In the genomic region with DNA sequence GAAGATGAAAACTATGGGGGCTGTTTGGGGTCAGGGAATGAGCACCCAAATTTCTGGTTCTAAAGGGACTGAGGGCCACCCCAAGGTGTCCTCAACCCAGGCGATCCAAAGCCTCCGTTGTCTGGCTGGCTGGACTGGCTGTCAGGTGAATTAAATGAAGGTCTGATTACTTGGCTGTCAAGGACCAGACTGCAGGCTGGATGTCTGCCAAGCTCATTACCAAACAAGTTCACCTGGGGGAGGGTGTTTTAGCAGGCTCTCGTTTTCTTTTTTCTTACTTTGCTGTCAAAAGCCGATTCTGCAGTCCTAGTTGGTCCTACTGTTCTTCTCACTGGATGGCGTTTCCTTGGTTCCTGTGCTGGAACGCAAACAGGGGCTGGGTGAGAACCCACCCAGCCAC, we compare ENCODE assay signal across 17 mouse cellular contexts. TPM values are rescaled to one million over a fixed set of nuclear protein-coding genes. Genes with fewer than 3 reads are reported as not detected.
A peak's percentile ranks its signal among the peaks of the same experiment; 100 is the strongest.
DNase-seq lines count a peak whose midpoint lies in the region; ATAC-seq and TF ChIP-seq lines count a peak whose summit lies in the region.
"Had no signal": no experiment of that assay in that cellular context is flagged by ENCODE, and none has a peak within 500 bp of the region (broad histone marks: within the 10 kb centered on the region; RNA-seq: fewer than 3 reads in every experiment).

No protein-coding gene starts in this region.

- H3K4me2 ChIP-seq in hindbrain, postnatal 0 days (ENCODE audit: low read depth, low read length): no peak overlapping the region
- no peak overlapping the region for H3K4me2 ChIP-seq in hindbrain, embryonic 13.5 days
- no peak overlapping the region for H3K4me2 ChIP-seq in lung, postnatal 0 days (replicated peaks; ENCODE audit: low read depth, low read length)
- no peak overlapping the region for H3K4me2 ChIP-seq in midbrain, embryonic 14.5 days (ENCODE audit: low read length)
- H3K4me2 ChIP-seq: liver, embryonic 12.5 days; neural tube, embryonic 15.5 days; stomach, embryonic 15.5 days had no signal

- no peak overlapping the region for H3K27ac ChIP-seq in hindbrain, postnatal 0 days
- H3K27ac ChIP-seq in hindbrain, embryonic 13.5 days: no peak overlapping the region
- no peak overlapping the region for H3K27ac ChIP-seq in lung, postnatal 0 days (ENCODE audit: low read length)
- 0 out of 2 replicates have a peak overlapping the region, but pooled peaks have one; percentile 13 for H3K27ac ChIP-seq in midbrain, embryonic 14.5 days (replicated peaks; ENCODE audit: low read depth, low read length)
- H3K27ac ChIP-seq in gastrocnemius, adult 2 months: no peak overlapping the region
- H3K27ac ChIP-seq: liver, embryonic 12.5 days; neural tube, embryonic 15.5 days; stomach, embryonic 15.5 days had no signal

- 63% methylated on average over 6 of the region's 6 CpGs for WGBS in hindbrain, postnatal 0 days
- 76% methylated on average over 6 of the region's 6 CpGs for WGBS in hindbrain, embryonic 13.5 days
- 60% methylated on average over 6 of the region's 6 CpGs for WGBS in lung, postnatal 0 days
- 76% methylated on average over 6 of the region's 6 CpGs for whole genome bisulfite sequencing in midbrain, embryonic 14.5 days

- TF ChIP-seq EP300 in lung, postnatal 0 days (IDR thresholded peaks at IDR 0.05): no peak

- peak; percentile 41 for DNase-seq in cerebellum, adult 11-12 months
- no peak for DNase-seq in cerebellum, postnatal 4 days (ENCODE audit: low spot score in 2 of 2)
- DNase-seq in hindbrain, postnatal 0 days (ENCODE audit: low spot score): peak; percentile 53
- peak; percentile 49 for DNase-seq in lung, postnatal 0 days (ENCODE audit: low spot score)
- DNase-seq in lung, postnatal 10 days: no peak
- peak; percentile 46 for DNase-seq in midbrain, embryonic 14.5 days
- no peak for DNase-seq in gastrocnemius, adult 2 months
- DNase-seq: heart, postnatal 14 days; lung, postnatal 36 days; retina, postnatal 1 day; thymus, postnatal 36 days had no signal

- no peaks in the 10 kb centered on the region for H3K36me3 ChIP-seq in hindbrain, postnatal 0 days (ENCODE audit: insufficient read depth, low read length)
- H3K36me3 ChIP-seq in hindbrain, embryonic 13.5 days: no peaks in the 10 kb centered on the region
- no peaks in the 10 kb centered on the region for H3K36me3 ChIP-seq in lung, postnatal 0 days (ENCODE audit: insufficient read depth, low read length)
- H3K36me3 ChIP-seq in midbrain, embryonic 14.5 days (ENCODE audit: control insufficient read depth, insufficient read depth, low read length): no peaks in the 10 kb centered on the region
- H3K36me3 ChIP-seq: liver, embryonic 12.5 days; neural tube, embryonic 15.5 days; stomach, embryonic 15.5 days had no signal

- H3K9me3 ChIP-seq in hindbrain, postnatal 0 days (ENCODE audit: low read length): no peaks in the 10 kb centered on the region
- no peaks in the 10 kb centered on the region for H3K9me3 ChIP-seq in hindbrain, embryonic 13.5 days
- H3K9me3 ChIP-seq in lung, postnatal 0 days (ENCODE audit: low read length): no peaks in the 10 kb centered on the region
- H3K9me3 ChIP-seq in midbrain, embryonic 14.5 days (ENCODE audit: control insufficient read depth, low read length): no peaks in the 10 kb centered on the region
- H3K9me3 ChIP-seq: liver, embryonic 12.5 days; neural tube, embryonic 15.5 days; stomach, embryonic 15.5 days had no signal

- no peak for TF ChIP-seq CTCF in hindbrain, postnatal 0 days (IDR thresholded peaks at IDR 0.05; ENCODE audit: low read depth)
- no peak for TF ChIP-seq CTCF in lung, postnatal 0 days (IDR thresholded peaks at IDR 0.05)
- no peak for TF ChIP-seq CTCF in gastrocnemius, adult 2 months (IDR thresholded peaks at IDR 0.05)

- no peak for ATAC-seq in hindbrain, postnatal 0 days
- ATAC-seq in hindbrain, embryonic 13.5 days (ENCODE audit: low FRiP score): no peak
- ATAC-seq in lung, postnatal 0 days: no peak
- no peak for ATAC-seq in midbrain, embryonic 14.5 days (ENCODE audit: low FRiP score, low TSS enrichment)
- ATAC-seq: liver, embryonic 12.5 days; Patski had no signal

- H3K9ac ChIP-seq in hindbrain, postnatal 0 days (replicated peaks; ENCODE audit: low read length): no peak overlapping the region
- H3K9ac ChIP-seq in hindbrain, embryonic 13.5 days: no peak overlapping the region
- H3K9ac ChIP-seq in lung, postnatal 0 days (replicated peaks; ENCODE audit: low read depth): no peak overlapping the region
- H3K9ac ChIP-seq in midbrain, embryonic 14.5 days (replicated peaks; ENCODE audit: low read length): no peak overlapping the region
- H3K9ac ChIP-seq: liver, embryonic 12.5 days; neural tube, embryonic 15.5 days; stomach, embryonic 15.5 days had no signal

- no peaks in the 10 kb centered on the region for H3K27me3 ChIP-seq in hindbrain, postnatal 0 days (ENCODE audit: insufficient read depth, low read length)
- H3K27me3 ChIP-seq in hindbrain, embryonic 13.5 days: no peaks in the 10 kb centered on the region
- H3K27me3 ChIP-seq in lung, postnatal 0 days (replicated peaks; ENCODE audit: insufficient read depth, low read length): no peaks in the 10 kb centered on the region
- H3K27me3 ChIP-seq in midbrain, embryonic 14.5 days (ENCODE audit: control insufficient read depth, insufficient read depth, low read length): no peaks in the 10 kb centered on the region
- H3K27me3 ChIP-seq: neural tube, embryonic 15.5 days; stomach, embryonic 15.5 days had no signal

- H3K4me3 ChIP-seq in hindbrain, postnatal 0 days (ENCODE audit: low read length): no peak overlapping the region
- H3K4me3 ChIP-seq in hindbrain, embryonic 13.5 days: no peak overlapping the region
- H3K4me3 ChIP-seq in lung, postnatal 0 days (ENCODE audit: low read depth, low read length): no peak overlapping the region
- H3K4me3 ChIP-seq in midbrain, embryonic 14.5 days (replicated peaks; ENCODE audit: low read depth, low read length): no peak overlapping the region
- no peak overlapping the region for H3K4me3 ChIP-seq in gastrocnemius, adult 2 months
- H3K4me3 ChIP-seq: erythroblast, embryonic 14.5 days; liver, embryonic 12.5 days; neural tube, embryonic 15.5 days; stomach, embryonic 15.5 days had no signal

- intact Hi-C loops in gastrocnemius, adult 2 months (cut with DNase I): no loop called here

- no peaks in the 10 kb centered on the region; the same call in 1 of the 2 replicates for H3K4me1 ChIP-seq in hindbrain, postnatal 0 days (ENCODE audit: insufficient read depth, low read length)
- H3K4me1 ChIP-seq in hindbrain, embryonic 13.5 days (replicated peaks): peaks cover 37% of the 10 kb centered on the region
- H3K4me1 ChIP-seq in lung, postnatal 0 days (ENCODE audit: insufficient read depth, low read depth, low read length): no peaks in the 10 kb centered on the region
- H3K4me1 ChIP-seq in midbrain, embryonic 14.5 days (ENCODE audit: control insufficient read depth, insufficient read depth, low read length): peaks cover 16% of the 10 kb centered on the region
- H3K4me1 ChIP-seq: liver, embryonic 12.5 days; stomach, embryonic 15.5 days had no signal

RNA-seq across cellular contexts. Expression of a gene that starts 40.6 kb away (rescaled TPM):
- 1,139 and 1,416 TPM in 2 replicates for total RNA-seq in hindbrain, postnatal 0 days (2014; rRNA removed)
- polyA plus RNA-seq in hindbrain, postnatal 0 days (2015; fragmentation: Nextera tagmentation; extraction: Ambion mirVana): 4,078 and 4,190 TPM in 2 replicates
- 2,269 and 2,272 TPM in 2 replicates for polyA plus RNA-seq in hindbrain, embryonic 13.5 days (2015; fragmentation: Nextera tagmentation; extraction: Ambion mirVana)
- 2,106 and 2,119 TPM in 2 replicates for polyA plus RNA-seq in lung, postnatal 0 days (2015; fragmentation: Nextera tagmentation; extraction: Ambion mirVana)
- 2,581 and 2,856 TPM in 2 replicates for polyA plus RNA-seq in midbrain, embryonic 14.5 days (2014; fragmentation: Nextera tagmentation; extraction: Ambion mirVana)
- total RNA-seq in gastrocnemius, adult 2 months (2021): 100 to 1,000 TPM; 513 to 579 TPM

Comparison
In these comparisons a context has a peak if more than half of its experiments do, and no peak if none do; other contexts are left out.
1. DNase-seq: peak in cerebellum, adult 11-12 months (single experiment), hindbrain, postnatal 0 days (single experiment), lung, postnatal 0 days (single experiment) and midbrain, embryonic 14.5 days (single experiment); none in cerebellum, postnatal 4 days (0 of 2), lung, postnatal 10 days (single experiment) and gastrocnemius, adult 2 months (single experiment).